Mouse (Mus musculus) bone marrow, adult 2 months (tissue): ENCODE results near the gene Exd1. TPM values are rescaled to one million over a fixed set of nuclear protein-coding genes. Genes with fewer than 3 reads are reported as not detected.

Experiments
- H3K27ac ChIP-seq: fragments of 200-500 bp; 2 replicates; pipeline ENCODE4 v1.5.1; 2012; ENCODE audit warnings: low read depth, mild to moderate bottlenecking, control low read depth, inconsistent platforms, low read length; ENCODE audit not compliant: control insufficient read depth, poor library complexity, insufficient read depth
- H3K4me1 ChIP-seq: fragments of 200-500 bp; 2 replicates; pipeline ENCODE4 v1.6.1; 2011; ENCODE audit warnings: low read length; ENCODE audit not compliant: control insufficient read depth, insufficient read depth
- H3K4me3 ChIP-seq: fragments of 200-500 bp; replicated peaks from 2 replicates; pipeline ENCODE3; 2011; ENCODE audit warnings: mild to moderate bottlenecking, low read depth, low read length, control low read depth; ENCODE audit not compliant: control insufficient read depth
- CTCF ChIP-seq: fragments of 200-500 bp; IDR thresholded peaks from 2 replicates; pipeline ENCODE4 v1.5.1; 2011; ENCODE audit warnings: low read length, control low read depth; ENCODE audit not compliant: control insufficient read depth, insufficient read depth
- POLR2A ChIP-seq: fragments of 200-500 bp; IDR thresholded peaks from 2 replicates; pipeline ENCODE4 v1.6.1; 2011; ENCODE audit warnings: low read depth, mild to moderate bottlenecking, control low read depth, low read length, borderline replicate concordance; ENCODE audit not compliant: control insufficient read depth
- WGBS: fragments of 180-500 bp; shearing (Covaris S2); methylation state at CpG from one replicate; pipeline ENCODE4 v1.1.7; 2018; 5-methylcytosine and 5-hydroxymethylcytosine counted together
- polyA plus RNA-seq: library from polyadenylated mRNA; stranded (reverse); fragments of >200 nt; gene quantifications from 2 replicates; pipeline ENCODE4 v1.2.4, GENCODE M21; 2011; ENCODE audit warnings: low replicate concordance; ENCODE audit not compliant: missing spikeins, insufficient read depth, insufficient read length

Exd1 gene
- polyA plus RNA-seq = 1.0 TPM in 1 of 2 replicates, not detected in the other

- peak within 1 kb of the TSS; percentile 93 for H3K27ac ChIP-seq
- no peaks in the 10 kb centered on the region for H3K4me1 ChIP-seq
- under 1% methylated on average over 57 of the region's 57 CpGs for WGBS
- H3K4me3 ChIP-seq = peak within 1 kb of the TSS; percentile 86
- peak; percentile 88 for TF ChIP-seq POLR2A
- TF ChIP-seq CTCF = no peak
These were observed at the start of gene Exd1, which contains the start of gene Chp1 for GRCm38 (mm10) chr2:119547522-119548370. Exd1 (minus strand) TSS chr2:119547627. Chp1 (plus strand) TSS chr2:119547697.

DNA sequence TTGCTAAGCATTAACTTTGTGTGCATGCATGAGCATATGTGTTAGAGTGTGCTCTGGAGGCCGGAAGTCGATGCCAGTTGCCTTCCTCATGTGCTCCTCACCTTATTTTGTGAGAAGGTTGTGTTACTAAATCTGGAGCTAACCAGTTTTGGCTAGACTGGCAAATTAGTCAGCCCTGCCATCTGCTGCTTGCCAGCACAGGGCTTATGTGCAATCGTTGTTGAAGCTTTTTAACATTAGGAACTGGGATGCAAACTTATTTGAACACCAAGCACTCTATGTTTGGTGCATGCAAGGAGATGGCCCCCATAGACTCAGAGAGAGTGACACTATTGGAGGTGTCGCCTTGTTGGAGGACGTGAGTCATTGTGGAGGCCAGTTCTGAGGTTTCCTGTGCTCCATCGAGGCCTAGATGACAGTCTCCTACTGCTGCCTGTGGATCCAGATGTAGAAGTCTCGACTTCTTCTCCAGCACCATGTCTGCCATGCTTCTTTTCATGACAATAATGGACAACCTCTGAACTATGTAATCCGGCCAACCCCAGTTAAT, 49.4 kb upstream of the Exd1 start:
- no peak overlapping the region for H3K27ac ChIP-seq
- 47% methylated on average over 8 of the region's 8 CpGs for WGBS
- TF ChIP-seq CTCF (no peak), POLR2A (no peak)
- H3K4me3 ChIP-seq = no peak overlapping the region
- H3K4me1 ChIP-seq = peaks cover 2% of the 10 kb centered on the region; the same call in 1 of the 2 replicates

DNA sequence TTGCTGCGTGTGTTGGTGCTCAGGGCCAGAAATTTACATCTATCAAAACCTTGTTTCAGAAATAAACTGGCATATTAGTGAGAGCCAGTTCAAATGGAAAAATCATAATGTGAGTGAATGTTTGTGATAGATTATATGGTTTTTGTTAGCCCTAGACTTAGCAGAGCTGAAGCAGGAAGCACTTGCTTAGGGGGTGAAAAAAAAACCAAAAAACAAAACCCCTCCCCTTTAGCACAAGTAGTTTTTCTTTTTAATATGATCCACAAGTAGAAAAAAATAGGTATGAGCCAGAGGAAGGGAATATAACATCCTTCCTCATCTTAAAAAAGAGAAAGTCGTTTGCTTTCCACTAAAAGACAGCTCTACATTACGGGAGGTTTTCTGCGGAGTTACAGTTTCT, 47.9 kb upstream of the Exd1 start:
- WGBS = 11% methylated on average over 4 of the region's 4 CpGs
- Histone ChIP-seq H3K4me1 (peaks cover 2% of the 10 kb centered on the region; the same call in 1 of the 2 replicates), H3K27ac (no peak overlapping the region), H3K4me3 (peak overlapping the region; percentile 79)
- no peak for TF ChIP-seq POLR2A
- TF ChIP-seq CTCF = no peak

DNA sequence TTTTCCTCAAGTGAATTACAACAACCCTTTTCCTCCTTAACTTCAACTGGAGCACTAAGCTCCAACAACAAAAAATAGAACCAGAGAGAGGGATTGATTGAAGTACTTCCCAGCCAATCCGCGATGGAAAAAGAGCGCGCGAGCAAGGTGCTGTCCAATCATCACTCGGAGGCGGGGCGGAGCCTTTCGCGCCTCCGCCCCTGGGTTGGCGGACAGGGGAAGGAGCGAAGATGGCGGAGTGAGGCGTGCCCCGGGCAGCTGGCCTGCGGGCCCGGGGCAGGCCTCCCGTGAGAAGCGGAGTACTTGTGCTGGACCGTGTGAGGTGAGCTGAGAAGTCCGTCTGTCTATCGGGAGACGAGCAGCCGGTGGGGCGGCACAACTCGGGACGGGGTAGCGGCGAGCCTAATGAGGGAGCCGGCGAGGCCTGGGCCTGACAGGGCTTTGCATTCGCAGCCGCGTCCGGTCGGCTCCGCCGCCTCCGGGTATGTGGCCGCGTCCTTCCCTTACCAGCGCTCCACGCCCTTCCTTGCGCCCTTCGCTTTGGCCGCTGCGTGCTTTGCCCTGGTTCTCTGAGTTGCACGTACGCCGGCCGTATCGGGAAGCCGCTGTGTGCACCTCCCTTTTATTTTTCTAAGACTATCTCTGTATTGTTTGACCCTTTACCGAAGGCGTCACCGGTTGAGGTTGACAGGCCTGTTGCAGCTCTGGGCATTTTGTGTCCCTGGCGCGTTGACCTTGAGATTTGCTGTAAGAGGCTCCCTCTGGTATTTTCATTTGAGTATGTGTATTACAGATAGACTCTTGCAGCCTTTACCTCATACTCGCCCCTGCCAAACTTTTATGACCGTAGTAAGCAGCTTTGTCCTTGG, 46.9 kb upstream of the Exd1 start:
- H3K27ac ChIP-seq = peak overlapping the region; percentile 94
- TF ChIP-seq CTCF = no peak
- TF ChIP-seq POLR2A = peak; percentile 94; the same call in 1 of the 2 replicates
- H3K4me1 ChIP-seq = peaks cover 2% of the 10 kb centered on the region; the same call in 1 of the 2 replicates
- under 1% methylated on average over 60 of the region's 61 CpGs for WGBS
- peak overlapping the region; percentile 79 for H3K4me3 ChIP-seq

- WGBS = 23% methylated on average over 7 of the region's 7 CpGs
- H3K4me3 ChIP-seq = peak overlapping the region; percentile 43
- TF ChIP-seq CTCF (no peak), POLR2A (no peak)
- H3K27ac ChIP-seq = no peak overlapping the region
- H3K4me1 ChIP-seq = peaks cover 2% of the 10 kb centered on the region; the same call in 1 of the 2 replicates
These were observed 46.3 kb upstream of the Exd1 start for GRCm38 (mm10) chr2:119593765-119594112.

- TF ChIP-seq CTCF = no peak
- TF ChIP-seq POLR2A = no peak
- no peak overlapping the region for H3K27ac ChIP-seq
- 83% methylated on average over 3 of the region's 3 CpGs for WGBS
- no peak overlapping the region for H3K4me3 ChIP-seq
- H3K4me1 ChIP-seq = no peaks in the 10 kb centered on the region
These were observed 43.8 kb upstream of the Exd1 start for GRCm38 (mm10) chr2:119591247-119591646.

GRCm38 (mm10) chr2:119587383-119587782, 40.0 kb upstream of the Exd1 start:
- Histone ChIP-seq H3K4me1 (no peaks in the 10 kb centered on the region), H3K4me3 (no peak overlapping the region), H3K27ac (no peak overlapping the region)
- TF ChIP-seq CTCF = peak; percentile 93
- no peak for TF ChIP-seq POLR2A
- 23% methylated on average over 4 of the region's 4 CpGs for WGBS
